Mouse (Mus musculus) embryonic facial prominence, embryonic 10.5 days (tissue): ENCODE results near the gene Rfx3. TPM values are rescaled to one million over a fixed set of nuclear protein-coding genes. Genes with fewer than 3 reads are reported as not detected.

Source experiments
- DNase-seq: peaks from one replicate; pipeline ENCODE4 v3.0.0-alpha.2; 2017; ENCODE audit warnings: low spot score
- H3K27ac ChIP-seq: fragments of 300-500 bp; sonication (generic); replicated peaks from 2 replicates; pipeline ENCODE4 v1.5.1; 2016; ENCODE audit warnings: mild to moderate bottlenecking
- H3K27me3 ChIP-seq: fragments of 300-500 bp; sonication (generic); replicated peaks from 2 replicates; pipeline ENCODE4 v1.6.1; 2016; ENCODE audit warnings: low read depth, mild to moderate bottlenecking; ENCODE audit not compliant: poor library complexity, severe bottlenecking
- H3K36me3 ChIP-seq: fragments of 300-500 bp; sonication (generic); replicated peaks from 2 replicates; pipeline ENCODE4 v1.6.1; 2016; ENCODE audit warnings: mild to moderate bottlenecking, moderate library complexity
- H3K4me1 ChIP-seq: fragments of 300-500 bp; sonication (generic); 2 replicates; pipeline ENCODE4 v1.6.1; 2016
- H3K4me3 ChIP-seq: fragments of 300-500 bp; sonication (generic); 2 replicates; pipeline ENCODE4 v1.5.1; 2016; ENCODE audit warnings: mild to moderate bottlenecking, moderate library complexity
- H3K9me3 ChIP-seq: fragments of 300-500 bp; sonication (generic); 2 replicates; pipeline ENCODE4 v1.6.1; 2016; ENCODE audit warnings: mild to moderate bottlenecking
- WGBS: fragments of 180-500 bp; shearing (Covaris S2); methylation state at CpG from one replicate; pipeline ENCODE4 v1.1.7; 2016; 5-methylcytosine and 5-hydroxymethylcytosine counted together
- polyA plus RNA-seq: library from polyadenylated mRNA; unstranded; fragments of >200 nt; fragmentation: Nextera tagmentation; extraction: Ambion mirVana; gene quantifications from 2 replicates; pipeline ENCODE4 v1.2.1, GENCODE M21; 2016

Gene Rfx3
- polyA plus RNA-seq, 1 experiment from 2014 or later: 18.4 TPM

GRCm38 (mm10) chr19:27770716-27771265 is 240.2 kb downstream of the Rfx3 start:
- no peak overlapping the region for H3K4me3 ChIP-seq
- DNase-seq: no peak
- no peaks in the 10 kb centered on the region for H3K9me3 ChIP-seq
- no peaks in the 10 kb centered on the region for H3K27me3 ChIP-seq
- no peak overlapping the region for H3K27ac ChIP-seq
- WGBS: 86% methylated on average over 8 of the region's 8 CpGs
- H3K4me1 ChIP-seq: no peaks in the 10 kb centered on the region
- H3K36me3 ChIP-seq: peaks cover 41% of the 10 kb centered on the region

- Histone ChIP-seq H3K27ac (no peak overlapping the region), H3K4me3 (no peak overlapping the region), H3K4me1 (no peaks in the 10 kb centered on the region), H3K9me3 (no peaks in the 10 kb centered on the region), H3K36me3 (peaks cover 44% of the 10 kb centered on the region), H3K27me3 (no peaks in the 10 kb centered on the region)
- WGBS: 87% methylated on average over 17 of the region's 17 CpGs
- no peak for DNase-seq
These were observed 242.5 kb downstream of the Rfx3 start for GRCm38 (mm10) chr19:27768444-27768843.

- no peaks in the 10 kb centered on the region for H3K27me3 ChIP-seq
- WGBS: 92% methylated on average over 9 of the region's 9 CpGs
- no peaks in the 10 kb centered on the region for H3K4me1 ChIP-seq
- H3K9me3 ChIP-seq: no peaks in the 10 kb centered on the region
- no peak overlapping the region for H3K4me3 ChIP-seq
- no peak overlapping the region for H3K27ac ChIP-seq
- H3K36me3 ChIP-seq: peaks cover 8% of the 10 kb centered on the region; the same call in 1 of the 2 replicates
- DNase-seq: no peak
These were observed 250.7 kb downstream of the Rfx3 start for GRCm38 (mm10) chr19:27760309-27760708.

- H3K36me3 ChIP-seq: peaks cover 8% of the 10 kb centered on the region; the same call in 1 of the 2 replicates
- DNase-seq: no peak
- no peak overlapping the region for H3K4me3 ChIP-seq
- WGBS: 89% methylated on average over 8 of the region's 8 CpGs
- no peak overlapping the region for H3K27ac ChIP-seq
- no peaks in the 10 kb centered on the region for H3K9me3 ChIP-seq
- no peaks in the 10 kb centered on the region for H3K4me1 ChIP-seq
- no peaks in the 10 kb centered on the region for H3K27me3 ChIP-seq
These were observed 251.6 kb downstream of the Rfx3 start for GRCm38 (mm10) chr19:27759347-27759746.

GRCm38 (mm10) chr19:27747301-27747700 is 263.7 kb downstream of the Rfx3 start:
- DNase-seq: no peak
- 90% methylated on average over 1 of the region's 1 CpGs for WGBS
- H3K27me3 ChIP-seq: no peaks in the 10 kb centered on the region
- H3K27ac ChIP-seq: no peak overlapping the region
- no peak overlapping the region for H3K4me3 ChIP-seq
- no peaks in the 10 kb centered on the region for H3K9me3 ChIP-seq
- H3K4me1 ChIP-seq: no peaks in the 10 kb centered on the region
- H3K36me3 ChIP-seq: no peaks in the 10 kb centered on the region

- DNase-seq: no peak
These were observed 272.1 kb downstream of the Rfx3 start for GRCm38 (mm10) chr19:27738908-27739307.

GRCm38 (mm10) chr19:27736571-27736970 is 274.4 kb downstream of the Rfx3 start:
- WGBS: 75% methylated on average over 2 of the region's 2 CpGs

More at GRCm38 (mm10) chr19:27738908-27739307, 272.1 kb downstream of the Rfx3 start:
- Histone ChIP-seq H3K4me1 (peaks cover 4% of the 10 kb centered on the region; the same call in 1 of the 2 replicates), H3K27ac (no peak overlapping the region), H3K4me3 (no peak overlapping the region), H3K9me3 (no peaks in the 10 kb centered on the region), H3K27me3 (no peaks in the 10 kb centered on the region), H3K36me3 (no peaks in the 10 kb centered on the region)
- 82% methylated on average over 8 of the region's 8 CpGs for WGBS

GRCm38 (mm10) chr19:27718931-27719330 is 292.0 kb downstream of the Rfx3 start:
- Histone ChIP-seq H3K4me1 (no peaks in the 10 kb centered on the region), H3K27me3 (no peaks in the 10 kb centered on the region), H3K4me3 (no peak overlapping the region), H3K36me3 (no peaks in the 10 kb centered on the region), H3K27ac (no peak overlapping the region), H3K9me3 (no peaks in the 10 kb centered on the region)
- no peak for DNase-seq
- 78% methylated on average over 11 of the region's 11 CpGs for WGBS

More at GRCm38 (mm10) chr19:27736571-27736970, 274.4 kb downstream of the Rfx3 start:
- Histone ChIP-seq H3K4me3 (no peak overlapping the region), H3K27ac (no peak overlapping the region), H3K9me3 (no peaks in the 10 kb centered on the region), H3K4me1 (peaks cover 4% of the 10 kb centered on the region; the same call in 1 of the 2 replicates), H3K27me3 (no peaks in the 10 kb centered on the region), H3K36me3 (no peaks in the 10 kb centered on the region)
- no peak for DNase-seq

GRCm38 (mm10) chr19:27716274-27716673 is 294.7 kb downstream of the Rfx3 start:
- no peak for DNase-seq
- Histone ChIP-seq H3K9me3 (no peaks in the 10 kb centered on the region), H3K4me1 (no peaks in the 10 kb centered on the region), H3K4me3 (no peak overlapping the region), H3K27me3 (no peaks in the 10 kb centered on the region), H3K36me3 (no peaks in the 10 kb centered on the region), H3K27ac (no peak overlapping the region)
